In genomic region chr7:29327087-29327486, GRCm38 (mm10) we compare ENCODE assay signal across 30 mouse cellular contexts. TPM values are rescaled to one million over a fixed set of nuclear protein-coding genes. Genes with fewer than 3 reads are reported as not detected.
"Had no signal": no experiment of that assay in that cellular context is flagged by ENCODE, and none has a peak within 500 bp of the region (broad histone marks: within the 10 kb centered on the region; RNA-seq: fewer than 3 reads in every experiment).

No protein-coding gene starts in this region.

- DNase-seq: heart, postnatal 10 days; heart, postnatal 14 days; heart, postnatal 36 days; heart, postnatal 4 days; kidney, adult 11 months; kidney, adult 18-20 months; kidney, adult 2 months; kidney, adult 8-10 months; kidney, adult 9 months; kidney, postnatal 10 days; kidney, postnatal 14 days; kidney, postnatal 25 days; kidney, postnatal 36 days; kidney, postnatal 4 days; layer of hippocampus, postnatal 36 days had no signal

- H3K27ac ChIP-seq: heart, embryonic 10.5 days; heart, embryonic 13.5 days; heart, embryonic 15.5 days; hindbrain, embryonic 10.5 days; hindbrain, embryonic 12.5 days; hindbrain, embryonic 13.5 days; hindbrain, embryonic 14.5 days; hindbrain, embryonic 15.5 days; hindbrain, postnatal 0 days; intestine, embryonic 15.5 days; kidney, embryonic 15.5 days; kidney, postnatal 0 days; left cerebral cortex, adult 2 months had no signal

- H3K4me3 ChIP-seq: heart, embryonic 10.5 days; heart, embryonic 12.5 days; heart, embryonic 13.5 days; heart, embryonic 15.5 days; hindbrain, embryonic 10.5 days; hindbrain, embryonic 12.5 days; hindbrain, embryonic 13.5 days; hindbrain, embryonic 15.5 days; intestine, embryonic 15.5 days; kidney, embryonic 15.5 days; left cerebral cortex, adult 2 months had no signal

RNA-seq across cellular contexts. Expression of gene Ppp1r14a, which starts 38.0 kb away (rescaled TPM):
- total RNA-seq: hematopoietic stem cell, adult 5-6 weeks had no signal
